Mouse (Mus musculus): ENCODE data around the gene Sec31a. TPM values are rescaled to one million over a fixed set of nuclear protein-coding genes. Genes with fewer than 3 reads are reported as not detected.

The Sec31a gene
- polyA plus RNA-seq, 1 experiment from 2014 or later: 83.0 TPM

DNA sequence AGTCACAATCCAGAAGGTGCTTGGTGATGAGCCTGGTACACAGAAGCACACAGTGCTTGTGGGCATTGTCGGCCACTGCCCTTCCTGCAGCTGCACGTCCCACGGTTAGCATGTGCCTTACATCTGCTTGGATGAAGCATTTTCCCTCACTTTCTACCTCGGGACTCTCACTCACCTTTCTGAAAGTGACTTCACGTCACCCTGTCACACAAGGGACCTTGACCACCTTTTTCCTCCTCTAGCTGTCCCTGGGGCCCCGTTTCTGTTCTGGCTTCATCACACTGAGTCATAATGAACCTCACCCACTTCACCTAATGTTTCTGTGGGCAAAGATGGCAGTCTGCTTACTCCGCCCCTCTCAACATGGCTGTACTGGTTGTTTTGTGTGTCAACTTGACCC, 75.0 kb downstream of the Sec31a start:
- no peaks in the 10 kb centered on the region for H3K9me3 ChIP-seq
- no peaks in the 10 kb centered on the region for H3K4me1 ChIP-seq
- no peaks in the 10 kb centered on the region for H3K27me3 ChIP-seq
- 87% methylated on average over 7 of the region's 7 CpGs for WGBS
- H3K9ac ChIP-seq (replicated peaks): no peak overlapping the region
- H3K4me3 ChIP-seq: no peak overlapping the region
- no peak overlapping the region for H3K4me2 ChIP-seq (replicated peaks)
- no peak overlapping the region for H3K27ac ChIP-seq (replicated peaks)
- no peak for ATAC-seq (replicated peaks)
- no peaks in the 10 kb centered on the region for H3K36me3 ChIP-seq

DNA sequence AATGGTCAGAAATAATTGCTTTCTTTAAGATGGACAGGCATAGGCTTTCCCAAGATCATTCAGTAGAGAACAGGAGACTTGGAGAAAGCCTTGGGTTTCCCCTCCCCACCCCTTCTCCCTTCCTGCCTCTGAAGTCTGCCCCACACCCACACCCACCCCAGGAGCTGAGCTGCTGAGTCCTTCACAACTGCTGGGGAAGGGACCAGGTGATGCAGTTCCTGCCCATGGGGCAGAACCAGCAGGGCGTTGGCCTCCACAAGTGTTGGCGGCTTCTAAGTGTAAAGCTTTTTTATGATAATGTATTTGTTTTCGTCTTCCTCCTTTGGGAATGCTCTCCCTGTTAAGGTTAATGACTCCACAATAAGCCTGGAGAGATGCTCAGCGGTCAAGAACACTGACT, 78.2 kb downstream of the Sec31a start:
- Histone ChIP-seq H3K27me3 (no peaks in the 10 kb centered on the region), H3K9me3 (no peaks in the 10 kb centered on the region), H3K9ac (replicated peaks) (no peak overlapping the region), H3K4me2 (replicated peaks) (no peak overlapping the region), H3K36me3 (no peaks in the 10 kb centered on the region), H3K4me3 (no peak overlapping the region), H3K4me1 (no peaks in the 10 kb centered on the region), H3K27ac (replicated peaks) (no peak overlapping the region)
- ATAC-seq (replicated peaks): no peak
- WGBS: 90% methylated on average over 4 of the region's 4 CpGs

DNA sequence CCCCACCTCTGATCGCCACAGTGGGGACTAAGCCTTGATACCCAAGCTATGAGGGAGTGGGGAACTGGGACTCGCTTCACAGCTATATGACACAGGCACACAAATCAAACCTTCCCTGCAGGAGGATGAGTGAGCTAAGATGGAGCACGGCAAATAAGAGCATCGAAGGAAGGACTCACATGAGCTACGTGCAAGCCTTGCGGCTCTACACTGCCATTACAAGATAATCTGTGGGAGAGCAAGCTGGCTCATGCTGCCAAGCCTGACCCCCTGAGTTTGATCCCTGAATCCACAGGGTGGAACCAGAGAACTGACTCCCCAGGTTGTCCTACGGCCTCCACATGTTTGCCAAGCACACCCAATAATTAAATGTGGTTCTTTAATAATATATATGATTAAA, 79.2 kb downstream of the Sec31a start:
- H3K9me3 ChIP-seq: no peaks in the 10 kb centered on the region
- no peak overlapping the region for H3K4me3 ChIP-seq
- no peak overlapping the region for H3K4me2 ChIP-seq (replicated peaks)
- no peaks in the 10 kb centered on the region for H3K27me3 ChIP-seq
- no peak for ATAC-seq (replicated peaks)
- 88% methylated on average over 7 of the region's 7 CpGs for WGBS
- no peak overlapping the region for H3K27ac ChIP-seq (replicated peaks)
- H3K36me3 ChIP-seq: no peaks in the 10 kb centered on the region
- no peaks in the 10 kb centered on the region for H3K4me1 ChIP-seq
- no peak overlapping the region for H3K9ac ChIP-seq (replicated peaks)

DNA sequence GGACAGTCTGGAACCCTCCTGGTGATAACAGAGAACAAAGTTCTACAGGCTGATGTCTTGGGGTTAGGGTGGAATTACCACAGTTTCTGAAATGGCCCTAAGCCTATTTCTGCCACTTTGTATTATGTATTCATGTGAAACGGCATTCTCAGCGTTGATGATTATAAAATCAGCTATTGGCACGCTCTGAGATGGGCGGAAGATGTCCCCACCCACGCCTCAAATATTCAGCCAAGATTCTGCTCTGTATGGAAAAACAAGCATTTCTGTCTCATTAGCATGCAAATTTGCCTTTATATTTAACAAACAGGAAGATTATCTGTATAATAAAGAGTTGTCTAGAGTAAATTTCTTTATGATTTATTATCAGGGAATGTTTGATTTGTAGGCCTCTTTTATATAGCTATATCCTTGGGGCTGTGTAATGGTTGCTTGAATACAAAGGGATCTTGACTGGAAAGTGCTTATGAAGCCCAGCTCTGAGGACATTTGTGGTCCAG, 80.4 kb downstream of the Sec31a start:
- H3K4me3 ChIP-seq: no peak overlapping the region
- no peaks in the 10 kb centered on the region for H3K36me3 ChIP-seq
- no peak overlapping the region for H3K27ac ChIP-seq (replicated peaks)
- no peaks in the 10 kb centered on the region for H3K9me3 ChIP-seq
- no peaks in the 10 kb centered on the region for H3K27me3 ChIP-seq
- WGBS: 62% methylated on average over 5 of the region's 5 CpGs
- no peak for ATAC-seq (replicated peaks)
- no peak overlapping the region for H3K9ac ChIP-seq (replicated peaks)
- H3K4me2 ChIP-seq (replicated peaks): no peak overlapping the region
- no peaks in the 10 kb centered on the region for H3K4me1 ChIP-seq

DNA sequence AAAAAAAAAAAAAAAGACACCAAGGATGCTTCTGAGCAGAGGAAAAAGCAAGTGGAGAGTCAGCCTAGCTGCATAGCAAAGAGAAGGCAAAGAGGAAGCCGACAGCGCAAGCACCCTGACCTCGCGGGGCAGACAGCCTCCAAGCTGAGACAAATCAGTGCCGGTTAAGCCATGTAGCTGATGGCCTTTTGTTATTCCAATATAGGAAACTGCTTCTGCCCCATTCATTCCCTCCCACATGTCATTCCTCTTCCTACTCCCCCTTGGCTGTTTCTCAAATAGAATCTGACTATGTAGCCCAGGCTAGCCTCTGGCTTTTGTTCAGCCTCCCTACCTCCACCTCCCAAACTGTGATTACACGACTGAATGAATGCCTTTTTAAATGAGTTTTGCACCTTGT, 81.3 kb downstream of the Sec31a start:
- 48% methylated on average over 6 of the region's 6 CpGs for WGBS
- no peaks in the 10 kb centered on the region for H3K27me3 ChIP-seq

DNA sequence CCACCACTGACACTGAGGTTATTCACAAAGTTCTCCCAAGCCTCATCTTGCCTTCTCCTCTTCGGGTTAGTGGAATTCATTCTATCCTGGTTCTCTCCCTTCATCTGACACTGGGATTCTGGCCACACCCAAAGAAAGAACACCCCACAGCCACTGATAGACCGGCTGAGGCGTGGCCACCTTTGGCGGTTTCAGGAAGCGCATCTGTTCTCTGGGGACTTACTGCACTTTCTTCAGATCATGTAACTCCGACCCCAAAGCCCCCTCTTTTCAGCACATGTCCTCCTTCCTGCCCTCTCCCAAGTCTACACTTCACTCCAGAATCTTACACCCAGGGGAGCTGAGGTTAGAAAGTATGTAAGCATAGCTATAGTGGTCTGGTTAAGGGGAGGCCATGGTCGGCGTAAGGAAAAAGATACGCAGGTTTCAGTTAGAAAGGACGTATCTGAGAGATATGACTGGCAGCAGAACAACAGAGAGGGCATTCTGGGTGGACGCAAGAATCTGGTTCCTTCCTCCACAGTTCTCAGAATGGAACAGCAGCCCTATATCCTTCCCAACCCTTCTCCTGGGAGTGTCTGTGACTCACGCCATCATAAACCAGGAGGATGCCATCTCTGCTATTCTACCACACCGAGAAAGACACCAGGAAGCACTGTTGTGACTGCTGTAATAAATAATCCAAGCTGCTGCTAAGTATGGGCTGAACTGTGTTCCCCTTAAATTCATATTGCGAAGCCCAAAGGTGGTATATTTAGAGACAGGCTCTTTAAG, 82.2 kb downstream of the Sec31a start:
- no peak for ATAC-seq (replicated peaks)
- no peaks in the 10 kb centered on the region for H3K4me1 ChIP-seq
- 80% methylated on average over 14 of the region's 14 CpGs for WGBS
- H3K4me2 ChIP-seq (replicated peaks): no peak overlapping the region
- no peak overlapping the region for H3K9ac ChIP-seq (replicated peaks)
- H3K4me3 ChIP-seq: no peak overlapping the region
- H3K27me3 ChIP-seq: no peaks in the 10 kb centered on the region
- no peaks in the 10 kb centered on the region for H3K36me3 ChIP-seq
- no peak overlapping the region for H3K27ac ChIP-seq (replicated peaks)
- no peaks in the 10 kb centered on the region for H3K9me3 ChIP-seq

More for the DNA sequence above, 81.3 kb downstream of the Sec31a start:
- Histone ChIP-seq H3K36me3 (no peaks in the 10 kb centered on the region), H3K4me1 (no peaks in the 10 kb centered on the region), H3K9ac (replicated peaks) (no peak overlapping the region), H3K27ac (replicated peaks) (no peak overlapping the region), H3K4me3 (no peak overlapping the region), H3K9me3 (no peaks in the 10 kb centered on the region), H3K4me2 (replicated peaks) (no peak overlapping the region)
- ATAC-seq (replicated peaks): no peak

DNA sequence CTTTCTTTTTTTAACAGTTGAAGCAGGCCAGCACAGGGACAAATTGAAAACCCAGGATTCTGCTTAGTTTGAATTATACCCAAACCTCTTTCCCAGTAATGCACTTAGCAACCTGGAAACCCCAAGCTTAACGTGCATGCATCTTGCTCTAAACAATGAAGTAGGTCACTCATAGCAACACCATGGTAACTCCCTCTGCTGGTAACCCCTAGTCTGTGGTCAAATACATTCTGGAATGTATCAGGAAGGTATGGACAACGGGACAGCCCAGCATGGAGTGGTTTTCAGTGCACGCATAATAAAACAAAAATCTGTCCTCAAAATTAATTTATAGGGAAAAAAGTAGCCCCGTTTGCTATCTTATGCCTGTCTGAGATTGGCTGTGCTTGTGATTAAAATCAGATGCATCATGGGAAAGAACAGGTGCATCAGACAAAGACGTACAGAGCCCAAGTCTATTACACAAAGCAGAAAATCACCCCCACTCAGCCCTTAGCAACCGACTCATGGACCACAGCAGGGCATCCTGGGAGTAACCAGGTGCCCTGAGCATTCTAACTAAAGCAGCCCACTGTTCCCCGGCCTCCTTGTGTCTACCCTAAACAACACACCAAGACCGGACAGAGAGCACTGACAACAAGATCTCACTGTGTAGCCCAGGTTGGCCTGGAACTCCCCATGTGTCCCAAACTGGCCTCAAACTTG, 83.6 kb downstream of the Sec31a start:
- WGBS: 52% methylated on average over 8 of the region's 8 CpGs
- ATAC-seq (replicated peaks): no peak
- Histone ChIP-seq H3K9me3 (no peaks in the 10 kb centered on the region), H3K9ac (replicated peaks) (no peak overlapping the region), H3K4me2 (replicated peaks) (no peak overlapping the region), H3K27me3 (no peaks in the 10 kb centered on the region), H3K27ac (replicated peaks) (no peak overlapping the region), H3K36me3 (no peaks in the 10 kb centered on the region), H3K4me3 (no peak overlapping the region), H3K4me1 (no peaks in the 10 kb centered on the region)

DNA sequence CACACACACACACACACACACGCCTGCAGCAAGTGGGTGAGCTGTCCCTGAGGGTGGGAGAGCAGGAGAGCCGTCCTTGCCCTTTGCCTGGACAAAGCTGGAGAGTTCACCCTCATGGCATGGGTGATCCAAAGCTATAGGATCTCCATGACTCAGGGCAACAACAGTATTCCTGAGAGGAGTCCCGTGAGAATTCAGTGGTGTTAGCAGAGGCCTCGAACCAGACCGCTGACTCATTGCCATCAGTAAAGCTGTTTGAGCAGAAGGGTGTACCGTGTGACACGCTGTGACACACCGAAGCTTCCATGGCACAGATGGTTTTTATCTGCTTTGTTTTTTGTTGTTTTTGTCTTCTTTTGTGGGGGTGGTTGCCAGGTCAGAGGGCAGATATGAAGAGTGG, 84.4 kb downstream of the Sec31a start:
- 87% methylated on average over 8 of the region's 8 CpGs for WGBS
- Histone ChIP-seq H3K9ac (replicated peaks) (no peak overlapping the region), H3K27me3 (no peaks in the 10 kb centered on the region), H3K36me3 (no peaks in the 10 kb centered on the region), H3K4me1 (no peaks in the 10 kb centered on the region), H3K4me3 (no peak overlapping the region), H3K9me3 (no peaks in the 10 kb centered on the region), H3K4me2 (replicated peaks) (no peak overlapping the region), H3K27ac (replicated peaks) (no peak overlapping the region)
- no peak for ATAC-seq (replicated peaks)

DNA sequence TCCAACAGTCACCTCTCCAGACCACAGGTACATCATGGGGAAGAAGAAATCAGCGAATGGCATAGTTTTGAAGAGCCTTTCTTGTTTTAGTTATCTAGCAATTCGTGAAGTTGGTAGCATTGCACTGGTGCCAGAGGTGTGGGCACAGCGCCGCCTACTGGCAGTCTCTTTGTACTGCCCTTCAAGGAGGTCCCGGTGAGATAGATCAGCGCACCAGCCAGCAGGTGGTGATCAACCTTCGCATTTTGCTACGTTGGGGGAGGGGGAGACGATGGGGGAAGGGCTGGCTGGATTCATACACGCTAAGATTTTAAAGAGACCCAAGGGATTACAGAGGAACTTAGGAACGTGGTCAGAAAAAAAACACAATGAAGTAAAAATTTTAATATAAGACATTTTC, 94.0 kb downstream of the Sec31a start:
- peak; percentile 79 for ATAC-seq (replicated peaks)
- Histone ChIP-seq H3K4me1 (0 out of 2 replicates have a peak, but pooled peaks cover 10% of the 10 kb centered on the region), H3K27ac (replicated peaks) (no peak overlapping the region), H3K9ac (replicated peaks) (no peak overlapping the region), H3K27me3 (no peaks in the 10 kb centered on the region), H3K9me3 (no peaks in the 10 kb centered on the region), H3K4me3 (no peak overlapping the region), H3K36me3 (no peaks in the 10 kb centered on the region), H3K4me2 (replicated peaks) (no peak overlapping the region)
- WGBS: 2% methylated on average over 11 of the region's 11 CpGs

DNA sequence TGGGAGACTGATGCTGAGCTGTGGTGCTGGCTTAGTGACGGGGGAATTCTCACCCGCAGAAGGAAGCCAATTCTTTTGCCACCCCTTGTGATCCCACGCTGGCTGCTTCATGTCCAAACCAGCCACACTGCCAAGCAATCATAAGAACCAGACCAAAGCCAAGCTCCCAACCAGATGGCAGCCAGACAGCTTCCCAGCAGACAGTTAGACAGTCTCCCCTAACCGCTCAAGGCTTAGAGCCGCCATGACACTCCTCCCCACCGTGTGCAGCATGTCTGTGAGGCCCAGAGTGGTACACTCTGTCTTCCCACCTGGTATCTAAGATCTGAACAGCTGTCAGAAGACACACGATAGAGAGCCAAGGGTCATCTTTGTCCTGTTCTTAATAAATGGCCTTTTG, 98.2 kb downstream of the Sec31a start:
- 0 out of 2 replicates have a peak, but pooled peaks cover 10% of the 10 kb centered on the region for H3K4me1 ChIP-seq
- no peak overlapping the region for H3K9ac ChIP-seq (replicated peaks)
- H3K27me3 ChIP-seq: no peaks in the 10 kb centered on the region
- 61% methylated on average over 7 of the region's 7 CpGs for WGBS
- H3K9me3 ChIP-seq: no peaks in the 10 kb centered on the region
- no peak; the same call in 1 of the 2 replicates for ATAC-seq (replicated peaks)
- no peak overlapping the region for H3K4me3 ChIP-seq
- no peak overlapping the region for H3K4me2 ChIP-seq (replicated peaks)
- no peak overlapping the region for H3K27ac ChIP-seq (replicated peaks)
- H3K36me3 ChIP-seq: no peaks in the 10 kb centered on the region

DNA sequence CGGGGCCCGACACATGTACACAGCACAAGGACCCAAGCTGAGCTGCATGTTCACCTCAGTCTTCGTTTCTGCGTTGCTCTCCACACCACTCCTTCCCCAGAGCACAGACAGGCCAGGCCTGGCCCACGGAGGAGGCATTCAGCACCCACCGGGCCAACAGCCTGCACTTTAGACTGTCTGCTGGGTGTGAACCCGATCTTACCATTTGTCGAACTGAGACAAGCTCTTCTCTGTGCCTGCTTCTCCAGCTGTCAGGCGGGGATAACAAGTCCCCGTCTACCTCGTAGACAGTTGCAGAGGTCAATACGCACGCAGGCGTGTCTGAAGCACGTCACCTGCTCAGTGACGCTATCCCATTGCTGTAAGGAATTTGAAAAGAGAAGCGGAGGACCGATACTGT, 99.0 kb downstream of the Sec31a start:
- ATAC-seq (replicated peaks): no peak
- Histone ChIP-seq H3K27me3 (no peaks in the 10 kb centered on the region), H3K27ac (replicated peaks) (no peak overlapping the region), H3K4me1 (0 out of 2 replicates have a peak, but pooled peaks cover 8% of the 10 kb centered on the region), H3K9me3 (no peaks in the 10 kb centered on the region), H3K36me3 (no peaks in the 10 kb centered on the region), H3K4me2 (replicated peaks) (no peak overlapping the region), H3K4me3 (no peak overlapping the region), H3K9ac (replicated peaks) (no peak overlapping the region)
- 90% methylated on average over 18 of the region's 18 CpGs for WGBS

DNA sequence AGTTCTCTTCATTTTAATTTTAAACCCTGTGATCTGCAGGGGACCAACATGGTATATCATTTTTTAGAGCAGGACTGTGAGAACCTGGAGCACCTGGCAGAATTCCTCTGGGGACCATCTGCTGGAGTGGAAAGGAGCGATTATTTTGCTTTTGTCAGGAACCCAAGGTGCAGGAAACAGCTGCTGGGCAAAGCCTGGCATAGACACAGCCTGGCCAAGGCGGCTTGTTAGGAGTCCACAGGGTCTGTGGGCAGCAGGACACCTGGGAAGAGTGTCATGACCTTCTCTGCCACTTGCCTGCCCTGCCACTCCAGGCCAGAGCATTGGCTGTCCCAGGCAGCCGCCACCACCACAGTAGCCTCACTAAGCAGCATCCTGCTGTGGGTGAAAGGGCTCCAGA, 100.4 kb downstream of the Sec31a start:
- Histone ChIP-seq H3K9ac (replicated peaks) (no peak overlapping the region), H3K4me2 (replicated peaks) (no peak overlapping the region), H3K9me3 (no peaks in the 10 kb centered on the region), H3K36me3 (no peaks in the 10 kb centered on the region), H3K4me3 (no peak overlapping the region), H3K27ac (replicated peaks) (no peak overlapping the region), H3K27me3 (no peaks in the 10 kb centered on the region), H3K4me1 (0 out of 2 replicates have a peak, but pooled peaks cover 6% of the 10 kb centered on the region)
- 40% methylated on average over 3 of the region's 3 CpGs for WGBS
- ATAC-seq (replicated peaks): no peak
